Mouse (Mus musculus) cerebellum, postnatal 10 days (tissue): Measurements from ENCODE around the gene Zfp750.

ENCODE experiments used
- DNase-seq, 2 experiments: peaks; one replicate each; pipeline ENCODE4 v3.0.0; 2021; ENCODE audit warnings: mixed read lengths in 2 of 2

The Zfp750 gene

GRCm38 (mm10) chr11:121536528-121536927 is 17.4 kb upstream of the Zfp750 start:
- no peak for DNase-seq

DNA sequence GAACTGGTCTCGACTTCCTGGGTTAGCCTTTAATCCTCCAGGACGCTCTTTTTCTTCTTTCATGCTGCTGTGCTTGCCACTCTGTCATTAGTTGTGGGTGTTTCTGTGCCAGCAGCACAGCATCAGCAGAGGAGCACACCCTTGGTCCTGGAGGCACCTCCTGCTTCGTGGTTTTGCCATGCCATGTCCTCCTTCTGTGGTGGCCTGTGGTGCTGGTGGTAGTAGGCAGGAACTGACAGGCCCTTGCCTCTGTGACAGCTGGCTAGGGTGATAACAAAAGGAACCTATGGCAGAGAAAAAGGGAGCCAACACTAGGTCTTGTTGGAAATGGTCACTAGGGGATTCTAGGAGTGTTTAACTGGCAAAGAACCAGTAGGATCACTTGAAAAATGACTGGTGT is 10.6 kb upstream of the Zfp750 start:
- no peak for DNase-seq

DNA sequence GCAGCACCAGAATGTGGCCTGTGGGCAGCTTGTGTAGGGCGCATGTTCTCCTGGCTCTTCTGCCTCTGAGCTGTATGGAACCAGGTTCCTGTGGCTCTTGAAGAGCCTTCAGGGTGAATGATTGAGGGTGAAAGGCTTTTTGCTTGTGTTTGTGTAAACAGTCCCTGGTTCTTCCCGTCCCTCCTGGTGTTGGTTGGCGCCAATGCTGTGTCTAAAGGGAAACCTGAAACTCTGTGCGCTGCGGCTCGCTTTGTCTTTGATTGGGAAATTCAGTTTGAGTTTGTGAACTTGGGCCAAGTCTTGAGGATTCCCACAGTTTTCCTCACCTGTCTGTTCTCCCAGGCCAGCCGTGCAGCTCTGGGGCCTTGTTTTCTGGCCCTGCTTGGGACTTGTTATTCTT is 5.1 kb upstream of the Zfp750 start:
- no peak for DNase-seq

DNA sequence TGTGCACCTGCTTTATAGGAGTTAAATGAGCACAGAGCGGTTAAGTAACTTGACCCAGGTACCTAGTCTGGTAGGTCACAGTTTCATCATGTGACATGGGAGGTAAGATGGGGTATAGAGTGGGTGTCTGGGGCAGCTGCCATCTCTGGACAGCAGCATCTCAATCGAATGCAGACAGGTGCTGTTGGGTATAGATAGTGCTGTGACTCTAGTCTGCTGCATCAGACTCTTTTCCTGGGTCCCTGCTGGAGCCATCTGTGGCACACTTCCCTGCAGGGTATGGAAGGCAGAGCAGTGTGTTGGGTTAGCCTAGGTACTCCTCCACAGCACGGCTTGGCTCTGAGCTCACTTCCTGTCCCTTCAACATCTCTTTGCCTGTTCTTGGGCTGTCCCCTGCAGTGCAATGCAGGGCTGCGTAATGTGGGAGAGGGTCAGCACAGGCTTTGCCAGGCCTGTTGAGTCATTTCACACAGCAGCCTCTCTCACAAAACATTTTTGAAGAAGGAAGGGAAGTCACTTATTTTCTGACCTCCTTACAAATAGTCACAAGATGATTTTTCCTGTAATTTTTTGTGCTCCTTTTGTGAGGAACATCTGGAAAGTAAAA is 3.1 kb upstream of the Zfp750 start:
- no peak for DNase-seq

DNA sequence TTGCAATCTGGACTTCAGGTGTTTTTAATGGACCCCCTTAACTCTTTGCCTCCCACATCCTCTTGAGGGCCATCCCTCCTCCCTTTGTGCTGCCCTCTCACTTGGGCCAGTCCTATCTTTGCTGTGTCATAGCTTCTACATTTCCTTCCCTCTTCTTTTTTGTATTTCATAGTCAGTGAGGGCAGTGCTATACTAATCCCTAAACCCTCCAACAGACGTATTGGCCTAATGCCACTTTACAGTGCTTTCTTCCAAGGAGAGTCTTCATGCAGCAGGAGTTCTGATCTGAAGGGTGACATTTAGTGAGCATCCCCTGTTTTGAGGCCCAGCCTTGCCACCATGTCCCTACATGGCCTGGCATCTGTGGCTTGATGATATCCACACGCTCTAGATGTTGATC is 1.6 kb upstream of the Zfp750 start:
- no peak for DNase-seq

DNA sequence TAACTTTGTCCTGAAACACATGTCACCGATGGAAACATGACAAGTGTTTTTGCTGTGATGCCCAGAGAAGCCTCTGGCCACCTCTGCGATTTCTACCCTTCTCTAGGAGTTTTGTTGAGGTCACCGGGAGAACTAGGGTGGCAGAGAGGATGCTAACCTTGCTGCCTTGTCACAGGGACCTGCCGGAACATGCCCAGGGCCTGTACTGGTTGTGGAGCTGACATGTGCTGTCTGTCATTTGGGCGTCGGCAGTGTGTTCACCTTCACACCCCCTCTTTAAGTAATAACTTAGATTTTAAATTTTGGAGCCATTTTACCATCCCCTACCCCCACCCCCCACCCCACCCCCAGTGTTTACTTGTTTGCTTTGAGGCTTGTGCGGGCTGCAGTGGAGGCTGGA is 570 bp upstream of the Zfp750 start:
- DNase-seq = no peak

DNA sequence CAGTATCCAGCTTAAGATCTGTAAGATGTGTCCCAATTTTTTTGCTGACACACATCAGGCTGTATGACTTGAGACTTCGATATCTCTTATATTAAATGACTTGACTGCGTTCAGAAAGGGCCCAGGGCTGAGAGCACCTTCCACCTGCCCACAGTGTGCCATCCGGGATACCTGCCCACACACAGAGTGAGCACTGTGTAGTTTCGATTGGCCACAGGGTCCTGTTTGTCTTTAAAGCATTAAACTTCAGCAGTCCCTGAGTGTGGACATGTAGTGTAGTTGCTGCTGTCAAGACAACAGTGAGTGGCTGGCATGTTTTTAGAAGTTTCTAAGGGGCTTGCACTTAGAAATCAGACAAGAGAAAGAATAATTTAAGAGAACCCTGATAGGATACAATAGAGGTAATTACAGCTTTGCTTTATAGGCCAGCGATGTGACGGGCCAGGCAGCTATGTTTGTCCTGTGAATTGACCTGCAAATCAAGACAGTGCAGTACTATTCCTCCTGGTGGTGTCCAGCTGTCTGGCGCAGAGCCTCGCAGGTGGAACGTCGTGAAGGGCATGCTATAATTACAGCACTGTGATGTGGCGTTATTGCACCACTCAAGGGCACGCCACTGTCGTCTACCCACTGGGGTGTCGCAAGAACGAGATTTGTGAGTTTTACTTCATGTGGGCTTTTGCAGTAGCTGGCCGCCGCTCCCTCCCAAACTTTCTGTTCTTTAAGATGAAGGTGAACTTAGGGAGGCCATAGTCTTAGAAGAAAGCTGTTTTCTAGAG is 1.3 kb downstream of the Zfp750 start:
- no peak for DNase-seq

GRCm38 (mm10) chr11:121516906-121517305 is 2.2 kb downstream of the Zfp750 start:
- DNase-seq = no peak

DNA sequence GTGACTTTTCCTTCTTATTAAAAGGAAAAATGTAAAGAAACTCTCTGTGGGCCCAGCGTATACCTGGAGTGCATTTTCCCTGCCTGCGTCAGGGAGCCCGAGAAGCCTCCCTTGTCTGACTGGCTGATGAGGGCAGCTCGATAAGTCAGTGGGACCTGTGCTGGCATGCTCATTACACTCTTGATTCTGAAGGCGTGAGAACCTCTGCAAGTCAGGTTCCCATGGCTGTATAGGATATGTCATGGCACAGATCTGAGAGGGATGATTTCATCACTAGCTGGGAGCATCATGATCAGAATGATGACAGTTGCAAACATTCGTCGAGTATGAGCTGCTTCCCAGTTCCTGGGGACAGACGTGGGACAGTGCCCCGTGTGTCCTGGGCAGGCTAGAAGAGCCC is 3.1 kb downstream of the Zfp750 start:
- DNase-seq = no peak

GRCm38 (mm10) chr11:121512896-121513572 is 6.1 kb downstream of the Zfp750 start:
- DNase-seq = peak; percentile 67 to 72

GRCm38 (mm10) chr11:121510512-121511246 is 8.5 kb downstream of the Zfp750 start:
- DNase-seq = no peak

- DNase-seq = no peak
These were observed 10.7 kb downstream of the Zfp750 start for GRCm38 (mm10) chr11:121508478-121508877.

DNA sequence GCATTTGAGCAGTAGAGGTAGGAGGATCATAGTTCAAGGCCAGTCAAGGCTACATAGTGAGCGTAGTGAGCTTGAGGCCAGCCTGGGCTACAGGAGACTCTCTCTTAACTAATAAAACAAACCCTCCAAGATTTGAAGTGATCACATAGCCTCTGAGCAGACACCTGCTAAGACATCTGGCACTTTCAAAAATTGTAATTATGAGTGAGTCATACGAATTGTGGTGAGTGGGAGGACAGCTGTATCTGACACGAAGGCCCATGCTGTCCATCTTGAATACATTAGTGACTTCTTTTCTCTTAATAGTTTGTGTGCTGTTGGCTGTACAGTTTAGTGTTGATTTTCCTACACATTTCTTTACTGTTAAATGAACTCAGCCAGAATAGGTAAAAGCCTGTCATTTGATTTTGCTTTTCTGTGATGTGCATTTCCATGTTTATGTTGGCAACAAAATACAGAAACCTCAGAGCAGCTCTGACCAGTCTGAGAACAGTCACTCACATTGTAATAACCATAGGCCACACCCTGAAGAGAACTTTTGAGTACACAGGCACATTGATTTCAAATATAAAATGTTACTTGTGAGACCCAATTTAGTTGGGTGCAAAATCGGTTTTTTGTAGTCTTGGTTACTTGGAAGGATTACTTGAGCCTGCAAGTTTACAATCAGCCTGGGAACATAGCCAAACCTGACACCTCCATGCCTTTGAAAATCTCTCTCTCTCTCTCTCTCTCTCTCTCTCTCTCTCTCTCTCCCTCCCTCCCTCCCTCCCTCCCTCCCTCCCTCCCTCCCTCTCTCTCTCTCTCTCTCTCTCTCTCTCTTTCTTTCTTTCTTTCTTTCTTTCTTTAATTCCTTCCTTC is 16.9 kb downstream of the Zfp750 start:
- no peak for DNase-seq

GRCm38 (mm10) chr11:121501525-121501924 is 17.6 kb downstream of the Zfp750 start:
- no peak for DNase-seq

GRCm38 (mm10) chr11:121500595-121500994 is 18.5 kb downstream of the Zfp750 start:
- no peak for DNase-seq

DNA sequence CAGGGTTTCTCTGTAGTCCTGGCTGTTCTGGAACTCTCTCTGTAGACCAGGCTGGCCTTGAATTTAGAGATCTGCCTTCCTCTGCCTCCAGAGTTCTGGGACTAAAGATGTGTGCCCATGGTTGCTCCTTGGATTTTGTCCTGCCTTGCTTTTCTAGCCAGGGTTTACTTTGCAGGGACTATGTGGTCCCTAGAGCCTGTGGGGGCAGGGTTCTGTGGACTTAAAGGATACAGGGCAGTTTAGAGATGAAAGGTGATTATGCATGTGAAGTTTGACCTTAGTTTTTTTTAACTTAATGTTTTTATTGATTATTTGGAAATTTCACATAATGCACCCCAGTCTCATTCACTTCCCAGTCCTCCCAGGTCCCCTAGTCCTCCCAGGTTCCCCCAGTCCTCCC is 28.5 kb downstream of the Zfp750 start:
- no peak for DNase-seq

- no peak for DNase-seq
These were observed 33.3 kb downstream of the Zfp750 start for GRCm38 (mm10) chr11:121485882-121486281.

DNA sequence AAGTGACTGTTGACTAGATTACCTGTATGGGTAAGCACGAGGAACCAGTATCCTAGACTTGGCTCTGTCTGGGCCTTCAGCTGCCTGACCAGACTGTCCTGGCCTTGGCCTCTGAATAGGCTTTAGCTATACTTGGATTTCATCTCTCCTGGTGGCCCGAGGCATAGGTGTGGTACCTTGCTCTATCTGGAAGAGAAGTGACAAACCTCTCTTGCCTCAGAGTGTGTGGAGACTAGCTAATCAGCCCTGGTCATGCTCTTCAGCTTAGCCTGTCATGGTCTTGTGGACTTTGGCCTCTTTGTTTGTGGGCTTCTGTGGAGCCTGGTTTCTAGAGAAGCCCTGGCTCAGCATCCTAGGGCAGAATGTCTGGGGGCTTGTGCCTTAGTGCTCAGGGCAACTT is 38.0 kb downstream of the Zfp750 start:
- no peak for DNase-seq

DNA sequence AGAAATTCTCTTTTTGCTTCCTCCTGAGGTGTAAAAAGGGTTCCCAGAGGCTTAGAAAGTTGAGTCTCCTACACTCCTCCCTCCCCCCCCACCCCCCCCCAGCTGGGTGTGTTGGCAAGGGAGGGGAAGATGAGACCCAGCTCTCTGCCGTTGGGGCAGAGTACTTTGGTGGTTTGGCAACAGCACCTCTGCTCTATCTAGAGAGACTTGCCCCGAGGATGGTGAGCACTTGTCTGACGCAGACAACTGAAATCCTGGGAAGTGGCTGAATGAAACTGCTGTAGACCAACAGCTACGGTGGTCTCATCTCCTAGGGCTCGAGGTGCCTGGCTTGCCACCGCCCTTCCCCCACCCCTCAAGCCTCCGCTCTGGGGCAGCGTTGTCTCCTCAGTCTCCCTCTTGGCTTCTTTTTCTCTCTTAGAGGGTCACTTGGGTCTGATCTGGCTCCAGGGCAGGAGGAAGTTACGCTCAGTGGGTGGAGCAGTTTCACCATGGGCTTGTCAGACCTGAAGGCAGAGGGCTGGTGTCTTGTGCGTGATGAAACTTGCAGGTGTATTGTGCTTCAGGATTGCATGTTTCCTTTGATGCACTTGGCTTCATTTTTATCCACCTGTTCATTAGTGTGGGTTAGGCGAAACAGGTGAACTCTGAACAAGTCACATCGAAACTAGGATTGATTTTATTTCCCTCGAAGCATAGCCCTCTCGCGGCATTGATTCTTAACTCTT is 39.5 kb downstream of the Zfp750 start:
- no peak for DNase-seq

DNA sequence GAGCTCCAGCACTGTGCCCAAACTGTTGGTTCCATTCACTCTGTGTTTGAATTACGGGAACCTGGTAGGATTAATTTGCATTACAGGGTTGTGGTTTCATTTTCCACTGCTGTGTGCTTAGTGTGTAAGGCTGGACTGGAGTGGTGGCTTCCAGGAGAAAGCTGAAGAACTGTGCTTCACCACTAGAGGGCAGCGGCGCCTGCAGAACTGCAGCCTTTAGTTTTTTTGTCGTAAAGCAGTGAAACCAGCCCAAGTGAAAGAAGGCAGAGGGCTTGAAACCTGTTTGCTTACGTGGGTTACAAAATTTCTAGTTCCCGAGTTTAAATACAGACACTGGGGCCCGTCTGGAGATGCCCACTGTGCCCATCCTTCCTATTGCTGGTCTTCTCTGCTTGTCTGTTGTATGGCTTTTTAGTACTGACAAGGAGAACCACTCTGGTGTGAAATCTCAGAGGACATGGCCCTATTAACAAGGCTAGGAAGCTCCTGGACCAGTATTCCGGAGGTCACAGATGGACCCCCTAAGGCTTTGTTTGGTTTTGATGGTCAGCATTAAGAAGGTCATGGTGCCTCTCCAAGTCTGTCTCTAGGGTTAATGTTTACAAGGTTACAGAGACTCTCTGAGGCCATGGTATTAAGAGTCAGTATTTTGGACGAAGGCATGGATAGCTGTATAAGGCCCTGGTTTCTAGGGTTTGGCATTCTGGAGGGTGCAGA is 43.3 kb downstream of the Zfp750 start:
- DNase-seq = peak; percentile 88 to 92

GRCm38 (mm10) chr11:121474831-121475230 is 44.3 kb downstream of the Zfp750 start:
- DNase-seq = no peak
